Mouse (Mus musculus) urinary bladder, postnatal 14 days (tissue): ENCODE measurements around the gene Cyp24a1.

Experiments used
- DNase-seq: peaks from one replicate; pipeline ENCODE4 v3.0.0; 2021; ENCODE audit warnings: low spot score

The Cyp24a1 gene

DNA sequence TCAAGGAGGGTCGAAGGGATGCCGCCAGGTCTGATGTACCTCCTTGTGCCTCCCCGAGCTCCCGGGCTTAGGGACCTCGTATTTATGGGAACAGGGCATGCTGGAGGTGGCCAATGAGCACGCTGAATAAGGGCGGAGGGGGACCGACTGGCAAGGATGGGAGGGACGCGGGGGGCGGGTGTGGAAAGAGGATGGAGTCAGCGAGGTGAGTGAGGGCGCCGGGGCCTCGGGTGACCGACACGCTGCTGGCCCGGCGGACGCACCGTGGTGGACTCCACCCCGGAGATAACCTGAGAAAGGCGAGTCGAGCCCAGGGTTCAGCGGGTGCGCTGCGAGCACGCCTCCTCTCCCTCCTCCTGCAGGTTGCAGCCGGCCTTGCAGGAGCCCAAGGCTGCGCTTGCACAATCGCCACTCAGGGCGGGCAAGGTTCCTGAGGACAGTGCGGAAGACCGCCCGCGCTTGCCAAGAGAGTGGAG lies at the start of gene Cyp24a1:
Cyp24a1 (minus strand) TSS at position 55 of the 476 bp plus-strand sequence.
- DNase-seq: peak; percentile 68

DNA sequence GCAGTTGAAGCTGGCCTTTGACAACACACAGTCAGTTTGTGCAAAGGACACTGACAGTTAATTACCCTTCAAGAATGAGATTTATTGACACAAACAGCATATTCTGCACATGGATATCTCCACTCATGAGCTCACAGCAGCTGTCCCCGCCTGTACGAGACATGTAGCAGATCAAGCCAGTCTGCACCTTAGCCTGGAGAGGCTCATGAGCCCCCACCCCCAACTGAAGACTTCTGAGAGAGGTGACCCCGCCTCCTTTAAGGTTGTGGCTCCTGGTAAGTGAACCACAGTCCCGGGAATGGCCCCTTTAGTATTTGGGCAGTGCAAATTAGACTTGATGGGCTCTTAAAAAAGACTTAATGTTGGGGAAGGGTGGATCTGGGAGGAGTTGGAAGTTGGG lies 48.8 kb upstream of the Cyp24a1 start:
- no peak for DNase-seq

DNA sequence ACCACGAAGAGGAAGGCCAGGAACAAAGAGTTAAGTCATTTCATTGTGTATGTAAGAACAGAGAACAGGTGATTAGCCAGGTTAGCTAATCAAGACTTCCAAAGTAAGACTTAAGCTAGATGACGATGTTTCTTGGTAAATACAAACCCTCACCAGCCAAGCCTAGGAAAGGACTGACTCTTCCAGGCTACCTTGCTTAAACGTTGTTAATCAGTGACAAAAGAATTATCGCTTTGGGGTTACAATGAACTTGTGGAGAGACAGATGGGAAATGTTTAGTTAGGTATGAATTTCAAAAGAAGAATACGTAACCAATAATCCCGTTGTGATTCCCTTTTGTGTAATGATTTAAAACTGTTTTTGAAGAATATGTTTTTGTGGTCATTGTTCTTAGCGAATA lies 48.0 kb upstream of the Cyp24a1 start:
- DNase-seq: no peak

DNA sequence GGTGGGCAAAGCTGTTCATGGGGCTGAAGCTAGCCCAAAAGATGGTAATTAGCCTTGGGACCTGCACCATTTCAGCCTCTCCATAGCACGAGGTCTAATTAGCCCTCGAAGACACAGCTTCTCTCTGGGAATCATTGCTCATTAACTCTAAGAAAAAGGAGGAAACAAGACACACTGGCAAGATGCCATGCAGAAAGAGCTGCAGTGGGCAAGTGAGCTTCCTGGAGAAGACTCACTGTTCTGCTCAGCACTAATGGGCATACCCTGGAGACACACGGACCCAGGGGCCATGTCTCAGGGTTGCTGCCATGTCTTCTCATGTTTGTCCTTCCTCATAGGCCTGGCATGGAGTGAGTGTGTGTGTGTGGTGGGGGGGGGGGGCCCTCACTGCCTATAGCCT lies 47.2 kb upstream of the Cyp24a1 start:
- DNase-seq: no peak

DNA sequence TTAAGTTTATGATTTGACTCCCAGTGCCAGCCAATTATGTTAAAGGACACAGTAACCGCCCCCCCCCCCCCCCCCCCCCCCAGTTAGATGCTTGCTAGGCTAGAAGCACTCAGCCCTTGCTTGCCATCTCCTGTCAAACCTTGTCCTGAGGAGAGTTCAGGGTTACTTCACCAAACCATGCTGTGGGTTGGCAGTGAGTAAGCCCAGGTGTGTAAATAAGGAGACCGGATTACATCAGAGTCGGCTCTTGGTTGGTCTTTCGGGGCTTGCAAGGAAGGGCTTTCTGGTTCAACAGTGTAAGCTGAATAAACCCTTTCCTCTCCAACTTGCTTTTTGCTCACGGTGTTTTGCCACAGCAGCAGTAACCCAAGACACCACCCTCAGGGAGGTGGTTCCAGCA lies 46.7 kb upstream of the Cyp24a1 start:
- DNase-seq: no peak

GRCm38 (mm10) chr2:170539211-170539610 lies 42.3 kb upstream of the Cyp24a1 start:
- DNase-seq: no peak

GRCm38 (mm10) chr2:170535841-170536240 lies 38.9 kb upstream of the Cyp24a1 start:
- DNase-seq: no peak

DNA sequence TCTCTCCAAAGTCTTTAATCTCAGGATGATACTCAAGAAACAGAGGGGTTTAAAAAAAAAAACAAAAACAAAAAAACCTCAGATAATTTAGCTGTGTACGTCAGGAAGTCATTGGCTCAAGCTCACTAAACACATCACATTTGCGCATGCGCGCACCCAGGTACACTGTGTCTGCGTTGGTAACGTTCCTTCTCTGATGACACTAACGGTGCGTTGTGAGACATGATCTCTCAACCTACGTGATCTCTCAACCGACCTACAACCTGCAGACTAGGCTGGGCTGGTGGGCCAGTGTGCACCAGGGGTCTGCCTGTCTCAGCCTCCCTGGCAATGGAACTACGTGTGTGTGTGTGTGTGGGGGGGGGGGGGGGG lies 37.8 kb upstream of the Cyp24a1 start:
- DNase-seq: no peak

DNA sequence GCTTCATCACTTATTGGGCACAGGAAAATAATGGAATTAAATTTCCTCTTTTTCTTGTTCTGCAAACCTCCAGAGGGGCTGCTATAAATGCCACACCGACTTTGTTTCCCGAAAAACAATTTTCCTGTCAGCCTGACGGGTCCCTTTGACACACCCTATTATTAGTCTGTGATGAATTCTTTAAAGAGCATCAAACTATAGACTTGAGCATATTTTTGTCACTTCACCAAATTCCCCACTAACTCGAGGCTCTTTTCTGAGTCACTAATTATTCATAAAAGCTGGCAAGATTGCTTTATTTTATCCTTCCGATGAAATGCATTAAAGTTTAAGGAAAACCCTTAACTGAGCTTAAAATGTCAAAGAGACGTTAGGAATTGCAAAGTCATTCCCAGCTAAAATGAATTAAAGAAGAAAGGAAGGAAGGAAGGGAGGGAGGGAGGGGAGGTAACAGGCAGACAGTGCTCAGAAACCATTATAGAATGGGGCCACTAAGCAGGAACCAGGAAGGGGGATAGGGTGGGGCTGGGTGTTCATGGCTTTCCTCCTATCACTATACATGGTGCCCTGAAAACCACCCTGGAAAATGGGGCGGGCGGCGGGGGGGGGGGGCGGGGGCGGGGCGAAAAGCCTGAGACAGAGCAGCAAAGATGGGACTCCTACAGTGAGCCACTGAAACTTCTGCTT lies 37.3 kb upstream of the Cyp24a1 start:
- DNase-seq: no peak

DNA sequence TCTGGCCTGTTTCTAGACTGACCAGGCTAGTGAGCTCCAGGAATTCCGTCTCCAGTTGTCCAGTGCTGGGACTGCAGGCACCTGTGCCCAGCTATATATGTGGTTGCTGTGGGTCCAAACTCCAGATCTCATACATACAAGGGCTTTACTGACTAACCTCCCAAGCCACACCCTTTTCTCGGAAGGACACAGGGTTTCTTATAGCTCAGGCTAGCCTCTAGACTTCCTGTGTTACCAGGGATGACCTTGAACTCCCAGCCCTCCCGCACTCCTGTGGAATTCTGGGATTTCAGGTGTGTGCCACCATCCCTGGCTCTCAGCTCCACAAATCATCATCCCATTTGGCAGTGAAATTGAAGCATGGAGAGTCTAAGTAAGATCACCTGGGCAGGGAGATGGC lies 33.3 kb upstream of the Cyp24a1 start:
- no peak for DNase-seq

DNA sequence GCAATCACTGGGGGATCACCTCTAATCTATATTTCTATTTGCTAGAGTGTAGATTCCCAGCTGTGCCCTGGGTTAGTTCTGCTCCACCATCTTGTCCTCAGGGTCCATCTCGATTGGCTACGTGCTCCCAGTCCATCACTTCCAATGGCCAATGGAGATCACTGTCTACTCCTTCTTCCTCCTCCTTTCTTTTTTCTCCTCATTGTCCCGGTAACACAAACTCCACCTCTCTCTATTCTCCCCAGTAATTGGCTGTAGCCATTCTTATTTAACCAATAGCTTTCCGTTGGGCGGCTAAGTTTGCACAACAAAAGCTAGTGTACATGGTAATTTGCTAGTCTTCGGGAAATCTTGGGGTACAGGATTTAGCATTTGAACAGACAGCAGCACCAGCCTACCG lies 32.8 kb upstream of the Cyp24a1 start:
- DNase-seq: no peak

GRCm38 (mm10) chr2:170528061-170528460 lies 31.1 kb upstream of the Cyp24a1 start:
- no peak for DNase-seq

- DNase-seq: peak; percentile 68
These were observed 29.6 kb upstream of the Cyp24a1 start for GRCm38 (mm10) chr2:170526513-170526912.

- DNase-seq: peak; percentile 66
These were observed 23.5 kb upstream of the Cyp24a1 start for GRCm38 (mm10) chr2:170520321-170520971.

DNA sequence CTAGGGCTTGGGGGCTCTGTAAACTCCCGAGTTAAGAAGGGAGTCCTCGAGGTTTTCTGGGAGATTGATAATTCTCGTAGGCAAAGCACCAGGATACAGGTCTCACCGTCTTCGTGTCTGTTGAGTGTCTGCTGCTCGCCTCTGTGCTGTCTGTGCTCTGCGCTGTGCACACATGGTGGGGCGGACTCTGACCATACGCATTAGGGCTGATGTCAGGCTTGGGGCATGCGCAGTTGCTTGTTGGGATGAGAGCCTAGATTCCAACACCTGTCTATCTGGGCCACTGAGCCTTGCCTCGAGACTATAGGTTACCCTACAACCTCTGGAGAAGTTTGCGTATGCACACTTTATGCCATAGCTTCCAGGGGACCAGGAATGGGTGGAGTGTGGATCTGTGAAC lies 16.8 kb upstream of the Cyp24a1 start:
- DNase-seq: no peak

- peak; percentile 93 for DNase-seq
These were observed 14.3 kb upstream of the Cyp24a1 start for GRCm38 (mm10) chr2:170511073-170511891.

- peak; percentile 91 for DNase-seq
These were observed 11.9 kb upstream of the Cyp24a1 start for GRCm38 (mm10) chr2:170508821-170509220.

- peak; percentile 83 for DNase-seq
These were observed 10.8 kb upstream of the Cyp24a1 start for GRCm38 (mm10) chr2:170507734-170508133.

DNA sequence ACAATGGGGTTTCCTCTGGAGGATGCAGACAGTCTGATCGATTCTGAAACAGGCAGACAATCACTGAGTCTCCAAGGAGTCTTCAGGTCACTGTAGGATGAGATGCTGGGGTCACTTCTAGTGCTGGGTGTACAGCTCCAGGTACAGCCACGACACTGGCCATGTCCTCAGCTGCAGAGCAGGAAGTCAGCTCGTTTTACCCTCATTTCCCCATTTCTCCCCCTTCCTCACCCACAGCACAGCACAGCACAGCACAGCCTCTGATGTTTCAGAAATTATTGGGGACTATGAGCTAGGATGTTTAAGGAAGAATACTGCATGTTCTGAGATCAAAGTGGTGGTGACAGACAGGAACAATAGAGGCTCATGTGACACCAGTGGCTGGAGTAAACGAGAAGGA lies 7.0 kb upstream of the Cyp24a1 start:
- DNase-seq: no peak

- DNase-seq: peak; percentile 31
These were observed 6.4 kb upstream of the Cyp24a1 start for GRCm38 (mm10) chr2:170503343-170503742.

- DNase-seq: no peak
These were observed 1.1 kb upstream of the Cyp24a1 start for GRCm38 (mm10) chr2:170498011-170498410.

DNA sequence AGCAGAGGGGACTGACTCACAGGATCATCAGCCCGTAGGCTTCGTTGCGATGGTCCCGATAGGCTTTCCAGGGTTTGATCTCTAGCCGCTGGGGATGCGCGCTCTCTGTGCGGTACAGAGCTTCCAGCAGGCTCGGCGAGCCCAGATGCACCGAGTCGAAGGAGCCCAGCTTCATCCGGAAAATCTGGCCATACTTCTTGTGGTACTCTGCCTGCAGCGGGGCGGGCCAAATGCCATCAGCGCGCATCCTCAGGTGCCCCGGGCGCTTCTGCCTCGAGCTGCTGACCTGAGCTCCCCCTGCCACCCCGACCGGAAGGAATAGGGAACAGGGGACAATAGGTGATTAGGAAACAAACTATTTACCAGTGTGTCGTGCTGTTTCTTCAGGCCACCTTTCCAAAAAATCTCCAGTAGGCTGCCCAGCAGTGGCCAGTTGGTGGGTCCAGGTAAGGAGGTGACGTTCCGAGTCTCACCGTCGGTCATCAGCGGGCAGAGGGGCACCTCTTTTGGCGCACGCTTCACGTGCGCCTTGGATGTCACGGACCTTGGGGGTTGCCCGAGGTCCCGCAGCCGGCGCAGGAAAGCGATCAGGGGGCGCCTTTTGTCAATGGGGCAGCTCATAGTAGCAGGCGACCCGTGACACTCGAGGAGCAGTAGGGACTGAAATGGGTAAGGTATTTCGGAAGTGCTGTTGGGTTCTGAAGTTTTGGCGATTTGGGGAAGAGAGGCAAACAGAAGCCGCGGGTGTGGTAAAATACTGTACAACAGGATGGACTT lies 603 bp downstream of the Cyp24a1 start, which contains the start of gene Pfdn4:
Pfdn4 (plus strand) TSS at position 275 of the 777 bp plus-strand sequence.
- peak; percentile 29 for DNase-seq
